Mouse (Mus musculus): ENCODE measurements around the gene Trim14. TPM values are rescaled to one million over a fixed set of nuclear protein-coding genes. Genes with fewer than 3 reads are reported as not detected.
A peak's percentile ranks its signal among the peaks of the same experiment; 100 is the strongest.
"Not testable (repeated sequence)": the region's sequence is repeated elsewhere in the genome, so short reads cannot be mapped to it uniquely, and the experiment has no call there.

The Trim14 gene
- 1 to 10 TPM in 1 of 2 experiments, under 1 TPM in 1; 0.72 to 1.1 TPM for total RNA-seq (2021)
- long read RNA-seq, experiment 1: 0 reads
- long read RNA-seq, experiment 2, partial matches to known transcripts: 0 of 1 reads
- long read RNA-seq, experiment 2, other reads (novel, unspliced or antisense): 0 of 1 reads

DNA sequence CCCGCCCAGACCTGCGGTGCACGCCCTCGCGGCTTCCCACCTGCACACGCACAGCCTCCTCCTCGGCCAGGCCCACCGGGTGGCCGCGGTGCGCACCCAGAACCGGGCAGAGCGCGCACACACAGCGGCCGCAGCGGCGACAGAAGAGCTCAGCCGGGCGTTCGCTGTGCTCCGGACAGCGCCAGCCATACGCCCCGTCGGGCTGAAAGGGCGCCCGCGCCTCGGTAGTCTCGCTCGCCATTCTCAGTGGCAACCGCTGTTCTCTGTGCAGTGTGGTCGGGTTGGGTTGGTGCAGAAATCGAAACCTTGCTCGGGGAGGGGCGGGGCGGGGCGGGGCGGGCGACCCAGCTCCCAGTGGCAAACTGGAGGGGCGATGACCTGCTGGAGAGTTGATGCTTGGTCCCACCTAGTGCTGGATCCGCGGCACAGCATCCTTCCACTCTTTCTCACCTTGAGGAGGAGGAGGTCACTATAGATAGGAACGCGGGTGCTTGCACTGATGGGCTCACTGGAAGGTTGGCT lies at the start of gene Trim14:
Gene Trim14, minus strand, starts transcription at position 302 of the 522 bp plus-strand sequence.
- intact Hi-C loops (cut with DNase I): no loop called here
- Histone ChIP-seq H3K4me3 (peak within 1 kb of the TSS; percentile 48), H3K27ac (no peak within 1 kb of the TSS)
- DNase-seq (ENCODE audit: extremely low spot score in 1 of 2, low spot score in 2 of 2): no peak
- peak; percentile 18; the same call in 1 of the 2 replicates for TF ChIP-seq CTCF (IDR thresholded peaks at IDR 0.05)

GRCm38 (mm10) chr4:46585041-46585810 lies 49.3 kb upstream of the Trim14 start:
- intact Hi-C loops (cut with DNase I): loop anchor here (1.0 kb wide), 1 partner anchor 11 kb away; no protein-coding TSS in a partner anchor
- no peak for TF ChIP-seq CTCF (IDR thresholded peaks at IDR 0.05)
- H3K27ac ChIP-seq: no peak overlapping the region
- DNase-seq (ENCODE audit: extremely low spot score in 1 of 2, low spot score in 2 of 2): no peak
- no peak overlapping the region for H3K4me3 ChIP-seq

DNA sequence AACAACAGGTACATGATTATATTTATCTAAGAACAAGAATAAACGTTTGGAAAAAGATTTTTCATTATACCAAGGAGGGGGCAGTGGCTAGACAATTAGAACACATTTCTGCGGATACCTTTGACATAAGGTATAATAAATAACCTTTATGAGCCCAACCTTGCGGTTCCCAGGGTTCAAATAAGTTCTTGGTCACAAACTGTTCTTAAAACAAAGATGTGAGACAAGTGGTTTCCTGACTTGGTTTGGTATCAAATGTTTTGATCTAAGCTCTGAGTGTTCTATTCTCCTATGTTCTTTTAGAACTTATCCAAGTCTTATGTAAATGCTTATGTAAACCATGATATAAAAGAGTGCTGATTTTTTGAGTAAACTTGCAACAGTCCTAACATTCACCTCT lies 48.6 kb upstream of the Trim14 start:
- H3K27ac ChIP-seq; intact Hi-C loops (cut with DNase I); DNase-seq (ENCODE audit: extremely low spot score in 1 of 2, low spot score in 2 of 2); H3K4me3 ChIP-seq: not testable (repeated sequence)

DNA sequence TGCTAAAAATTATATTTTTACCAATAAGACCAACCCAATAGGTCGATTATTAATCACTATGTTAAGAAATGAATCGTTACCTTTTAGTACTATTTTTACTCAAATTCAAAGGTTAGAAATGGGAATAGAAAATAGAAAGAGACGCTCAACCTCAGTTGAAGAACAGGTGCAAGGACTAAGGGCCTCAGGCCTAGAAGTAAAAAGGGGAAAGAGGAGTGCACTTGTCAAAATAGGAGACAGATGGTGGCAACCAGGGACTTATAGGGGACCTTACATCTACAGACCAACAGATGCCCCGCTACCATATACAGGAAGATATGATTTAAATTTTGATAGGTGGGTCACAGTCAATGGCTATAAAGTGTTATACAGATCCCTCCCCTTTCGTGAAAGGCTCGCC lies 48.1 kb upstream of the Trim14 start:
- H3K4me3 ChIP-seq; intact Hi-C loops (cut with DNase I); DNase-seq (ENCODE audit: extremely low spot score in 1 of 2, low spot score in 2 of 2); H3K27ac ChIP-seq: not testable (repeated sequence)

DNA sequence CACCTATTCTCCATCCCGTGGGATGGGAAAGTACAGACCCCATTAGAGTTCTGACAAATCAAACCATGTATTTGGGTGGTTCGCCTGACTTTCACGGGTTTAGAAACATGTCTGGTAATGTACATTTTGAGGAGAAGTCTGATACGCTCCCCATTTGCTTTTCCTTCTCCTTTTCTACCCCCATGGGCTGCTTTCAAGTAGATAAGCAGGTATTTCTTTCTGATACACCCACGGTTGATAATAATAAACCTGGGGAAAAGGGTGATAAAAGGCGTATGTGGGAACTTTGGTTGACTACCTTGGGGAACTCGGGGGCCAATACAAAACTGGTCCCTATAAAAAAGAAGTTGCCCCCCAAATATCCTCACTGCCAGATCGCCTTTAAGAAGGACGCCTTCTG lies 46.1 kb upstream of the Trim14 start:
- H3K27ac ChIP-seq; H3K4me3 ChIP-seq; intact Hi-C loops (cut with DNase I); DNase-seq (ENCODE audit: extremely low spot score in 1 of 2, low spot score in 2 of 2): not testable (repeated sequence)

GRCm38 (mm10) chr4:46581577-46581976 lies 45.6 kb upstream of the Trim14 start:
- intact Hi-C loops (cut with DNase I); H3K4me3 ChIP-seq; H3K27ac ChIP-seq; DNase-seq (ENCODE audit: extremely low spot score in 1 of 2, low spot score in 2 of 2): not testable (repeated sequence)

DNA sequence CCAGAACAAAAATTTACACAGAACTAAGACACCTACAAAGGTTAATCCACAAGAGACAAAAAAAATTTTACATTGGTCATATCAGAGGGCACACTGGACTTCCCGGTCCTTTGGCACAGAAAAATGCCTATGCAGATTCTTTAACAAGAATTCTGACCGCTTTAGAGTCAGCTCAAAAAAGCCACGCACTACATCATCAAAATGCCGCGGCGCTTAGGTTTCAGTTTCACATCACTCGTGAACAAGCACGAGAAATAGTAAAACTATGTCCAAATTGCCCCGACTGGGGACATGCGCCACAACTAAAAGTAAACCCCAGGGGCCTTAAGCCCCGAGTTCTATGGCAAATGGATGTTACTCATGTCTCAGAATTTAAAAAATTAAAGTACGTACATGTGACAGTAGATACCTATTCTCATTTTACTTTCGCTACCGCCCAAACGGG lies 44.9 kb upstream of the Trim14 start:
- H3K27ac ChIP-seq; intact Hi-C loops (cut with DNase I); DNase-seq (ENCODE audit: extremely low spot score in 1 of 2, low spot score in 2 of 2); H3K4me3 ChIP-seq: not testable (repeated sequence)

DNA sequence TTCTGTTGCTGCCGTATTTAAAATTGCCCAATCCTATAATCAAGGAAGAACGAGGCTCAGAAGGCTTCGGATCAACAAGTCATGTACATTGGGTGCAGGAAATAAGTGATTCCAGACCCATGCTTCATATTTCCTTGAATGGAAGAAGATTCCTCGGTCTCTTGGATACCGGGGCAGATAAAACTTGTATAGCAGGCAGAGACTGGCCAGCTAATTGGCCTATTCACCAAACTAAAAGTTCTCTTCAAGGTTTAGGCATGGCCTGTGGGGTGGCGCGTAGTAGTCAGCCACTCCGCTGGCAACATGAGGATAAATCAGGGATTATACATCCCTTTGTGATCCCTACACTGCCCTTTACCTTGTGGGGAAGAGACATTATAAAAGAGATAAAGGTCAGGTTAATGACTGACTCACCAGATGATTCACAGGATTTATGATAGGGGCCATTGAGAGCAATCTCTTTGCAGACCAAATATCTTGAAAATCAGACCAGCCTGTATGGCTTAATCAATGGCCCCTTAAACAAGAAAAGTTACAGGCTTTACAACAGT lies 42.9 kb upstream of the Trim14 start:
- H3K4me3 ChIP-seq; DNase-seq (ENCODE audit: extremely low spot score in 1 of 2, low spot score in 2 of 2); intact Hi-C loops (cut with DNase I); H3K27ac ChIP-seq: not testable (repeated sequence)

- no peak for TF ChIP-seq CTCF (IDR thresholded peaks at IDR 0.05)
- no peak for DNase-seq (ENCODE audit: extremely low spot score in 1 of 2, low spot score in 2 of 2)
- Histone ChIP-seq H3K4me3 (no peak overlapping the region), H3K27ac (no peak overlapping the region)
- intact Hi-C loops (cut with DNase I): no loop called here
Measured at GRCm38 (mm10) chr4:46578228-46578627, 42.3 kb upstream of the Trim14 start.

GRCm38 (mm10) chr4:46575509-46576284 lies 39.8 kb upstream of the Trim14 start:
- H3K27ac ChIP-seq; H3K4me3 ChIP-seq; intact Hi-C loops (cut with DNase I); DNase-seq (ENCODE audit: extremely low spot score in 1 of 2, low spot score in 2 of 2): not testable (repeated sequence)

- no peak overlapping the region for H3K4me3 ChIP-seq
- no peak for TF ChIP-seq CTCF (IDR thresholded peaks at IDR 0.05)
- no peak for DNase-seq (ENCODE audit: extremely low spot score in 1 of 2, low spot score in 2 of 2)
- intact Hi-C loops (cut with DNase I): loop anchor here (1.0 kb wide), 1 partner anchor 10 kb away; no protein-coding TSS in a partner anchor
- no peak overlapping the region for H3K27ac ChIP-seq
Measured at GRCm38 (mm10) chr4:46574841-46575240, 38.9 kb upstream of the Trim14 start.

All from left cerebral cortex, adult 2 months (tissue).